Mouse (Mus musculus): ENCODE measurements around the gene Tomm40l. TPM values are rescaled to one million over a fixed set of nuclear protein-coding genes. Genes with fewer than 3 reads are reported as not detected.

Gene Tomm40l
- total and polyA plus RNA-seq, 3 experiments, result 9.7 to 31.9 (median 26.4) TPM

GRCm38 (mm10) chr1:171213801-171214496 is 8.4 kb downstream of the Tomm40l start, which contains the start of gene Nr1i3:
Gene Nr1i3 (plus strand): TSS chr1:171213970.
- Histone ChIP-seq H3K27me3 (ENCODE audit: insufficient read depth, low read length) (peaks cover 33% of the 10 kb centered on the region), H3K4me3 (ENCODE audit: low read depth, low read length) (no peak within 1 kb of the TSS), H3K9me3 (replicated peaks) (no peaks in the 10 kb centered on the region), H3K36me3 (replicated peaks) (peaks cover 15% of the 10 kb centered on the region), H3K4me1 (ENCODE audit: insufficient read depth, low read depth, low read length) (peaks cover 4% of the 10 kb centered on the region; the same call in 1 of the 2 replicates)
- TF ChIP-seq CTCF (IDR thresholded peaks at IDR 0.05; ENCODE audit: low read depth, low read length) (no peak), GATA2 (IDR thresholded peaks at IDR 0.05; ENCODE audit: borderline replicate concordance, low read depth, low read length) (no peak), GATA1 (IDR thresholded peaks at IDR 0.05; ENCODE audit: borderline replicate concordance, low read length) (no peak), TAL1 (conservative IDR thresholded peaks at IDR 0.05; ENCODE audit: low read depth, low read length) (no peak), POLR2AphosphoS5 (IDR thresholded peaks at IDR 0.05; ENCODE audit: insufficient replicate concordance, low read depth, low read length) (no peak)
- ATAC-seq (ENCODE audit: extremely low read depth, insufficient number of reproducible peaks, low FRiP score, poor library complexity, severe bottlenecking) (no peak), DNase-seq (ENCODE audit: low spot score) (no peak)

GRCm38 (mm10) chr1:171212854-171213253 is 9.5 kb downstream of the Tomm40l start:
- H3K36me3 ChIP-seq (replicated peaks), result peaks cover 4% of the 10 kb centered on the region
- peaks cover 39% of the 10 kb centered on the region for H3K27me3 ChIP-seq (ENCODE audit: insufficient read depth, low read length)
- no peak overlapping the region for H3K4me3 ChIP-seq (ENCODE audit: low read depth, low read length)
- TF ChIP-seq TAL1 (conservative IDR thresholded peaks at IDR 0.05; ENCODE audit: low read depth, low read length), result no peak
- no peak for TF ChIP-seq CTCF (IDR thresholded peaks at IDR 0.05; ENCODE audit: low read depth, low read length)
- TF ChIP-seq GATA2 (IDR thresholded peaks at IDR 0.05; ENCODE audit: borderline replicate concordance, low read depth, low read length), result no peak
- TF ChIP-seq GATA1 (IDR thresholded peaks at IDR 0.05; ENCODE audit: borderline replicate concordance, low read length), result no peak
- no peak for TF ChIP-seq POLR2AphosphoS5 (IDR thresholded peaks at IDR 0.05; ENCODE audit: insufficient replicate concordance, low read depth, low read length)
- ATAC-seq (ENCODE audit: extremely low read depth, insufficient number of reproducible peaks, low FRiP score, poor library complexity, severe bottlenecking) (no peak), DNase-seq (ENCODE audit: low spot score) (no peak)
- peaks cover 4% of the 10 kb centered on the region; the same call in 1 of the 2 replicates for H3K4me1 ChIP-seq (ENCODE audit: insufficient read depth, low read depth, low read length)
- H3K9me3 ChIP-seq (replicated peaks), result 0 out of 2 replicates have a peak, but pooled peaks cover 3% of the 10 kb centered on the region

- Histone ChIP-seq H3K4me3 (ENCODE audit: low read depth, low read length) (no peak overlapping the region), H3K27me3 (ENCODE audit: insufficient read depth, low read length) (peaks cover 32% of the 10 kb centered on the region), H3K9me3 (replicated peaks) (0 out of 2 replicates have a peak, but pooled peaks cover 3% of the 10 kb centered on the region), H3K36me3 (replicated peaks) (no peaks in the 10 kb centered on the region), H3K4me1 (ENCODE audit: insufficient read depth, low read depth, low read length) (no peaks in the 10 kb centered on the region)
- ATAC-seq (ENCODE audit: extremely low read depth, insufficient number of reproducible peaks, low FRiP score, poor library complexity, severe bottlenecking) (no peak), DNase-seq (ENCODE audit: low spot score) (no peak)
- TF ChIP-seq GATA2 (IDR thresholded peaks at IDR 0.05; ENCODE audit: borderline replicate concordance, low read depth, low read length), result no peak
- no peak for TF ChIP-seq CTCF (IDR thresholded peaks at IDR 0.05; ENCODE audit: low read depth, low read length)
- TF ChIP-seq TAL1 (conservative IDR thresholded peaks at IDR 0.05; ENCODE audit: low read depth, low read length), result no peak
- TF ChIP-seq POLR2AphosphoS5 (IDR thresholded peaks at IDR 0.05; ENCODE audit: insufficient replicate concordance, low read depth, low read length), result no peak
- no peak for TF ChIP-seq GATA1 (IDR thresholded peaks at IDR 0.05; ENCODE audit: borderline replicate concordance, low read length)
These were observed 12.9 kb downstream of the Tomm40l start for GRCm38 (mm10) chr1:171209409-171209808.

- Histone ChIP-seq H3K4me1 (ENCODE audit: insufficient read depth, low read depth, low read length) (no peaks in the 10 kb centered on the region), H3K4me3 (ENCODE audit: low read depth, low read length) (no peak overlapping the region), H3K36me3 (replicated peaks) (no peaks in the 10 kb centered on the region), H3K9me3 (replicated peaks) (0 out of 2 replicates have a peak, but pooled peaks cover 3% of the 10 kb centered on the region), H3K27me3 (ENCODE audit: insufficient read depth, low read length) (peaks cover 21% of the 10 kb centered on the region)
- DNase-seq (ENCODE audit: low spot score) (no peak), ATAC-seq (ENCODE audit: extremely low read depth, insufficient number of reproducible peaks, low FRiP score, poor library complexity, severe bottlenecking) (no peak)
- TF ChIP-seq TAL1 (conservative IDR thresholded peaks at IDR 0.05; ENCODE audit: low read depth, low read length) (no peak), CTCF (IDR thresholded peaks at IDR 0.05; ENCODE audit: low read depth, low read length) (no peak)
These were observed 16.4 kb downstream of the Tomm40l start for GRCm38 (mm10) chr1:171205704-171206493.

GRCm38 (mm10) chr1:171204249-171204644 is 18.1 kb downstream of the Tomm40l start:
- no peak for ATAC-seq (ENCODE audit: extremely low read depth, insufficient number of reproducible peaks, low FRiP score, poor library complexity, severe bottlenecking)
- DNase-seq (ENCODE audit: low spot score), result no peak
- Histone ChIP-seq H3K4me3 (ENCODE audit: low read depth, low read length) (no peak overlapping the region), H3K4me1 (ENCODE audit: insufficient read depth, low read depth, low read length) (no peaks in the 10 kb centered on the region), H3K9me3 (replicated peaks) (0 out of 2 replicates have a peak, but pooled peaks cover 3% of the 10 kb centered on the region), H3K36me3 (replicated peaks) (no peaks in the 10 kb centered on the region), H3K27me3 (ENCODE audit: insufficient read depth, low read length) (peaks cover 17% of the 10 kb centered on the region)
- TF ChIP-seq GATA2 (IDR thresholded peaks at IDR 0.05; ENCODE audit: borderline replicate concordance, low read depth, low read length) (no peak), TAL1 (conservative IDR thresholded peaks at IDR 0.05; ENCODE audit: low read depth, low read length) (no peak), GATA1 (IDR thresholded peaks at IDR 0.05; ENCODE audit: borderline replicate concordance, low read length) (no peak), CTCF (IDR thresholded peaks at IDR 0.05; ENCODE audit: low read depth, low read length) (no peak), POLR2AphosphoS5 (IDR thresholded peaks at IDR 0.05; ENCODE audit: insufficient replicate concordance, low read depth, low read length) (no peak)
